Mouse (Mus musculus) lung, adult 2 months (tissue): ENCODE data around the gene Gm17349. TPM values are rescaled to one million over a fixed set of nuclear protein-coding genes. Genes with fewer than 3 reads are reported as not detected.

Experiments
- DNase-seq: peaks from one replicate; pipeline ENCODE4 v3.0.0; 2022
- H3K4me1 ChIP-seq: fragments of 200-500 bp; 2 replicates; pipeline ENCODE4 v1.6.1; 2011; ENCODE audit warnings: low read length; ENCODE audit not compliant: control insufficient read depth, insufficient read depth
- H3K4me3 ChIP-seq: fragments of 200-500 bp; replicated peaks from 2 replicates; pipeline ENCODE3; 2011; ENCODE audit warnings: low read depth, mild to moderate bottlenecking, control low read depth, low read length; ENCODE audit errors: extremely low read depth
- CTCF ChIP-seq: fragments of 200-500 bp; IDR thresholded peaks from 2 replicates; pipeline ENCODE4 v1.5.1; 2011; ENCODE audit warnings: mild to moderate bottlenecking, low read length, control low read depth; ENCODE audit not compliant: insufficient read depth
- POLR2A ChIP-seq: fragments of 200-500 bp; IDR thresholded peaks from 2 replicates; pipeline ENCODE4 v1.6.1; 2011; ENCODE audit warnings: low read depth, mild to moderate bottlenecking, control low read depth, low read length, borderline replicate concordance; ENCODE audit errors: extremely low read depth
- WGBS: fragments of 180-500 bp; shearing (Covaris S2); methylation state at CpG from one replicate; pipeline ENCODE4 v1.1.7; 2018; 5-methylcytosine and 5-hydroxymethylcytosine counted together
- polyA plus RNA-seq: library from polyadenylated mRNA; depleted of rRNA; stranded (reverse); fragments of >200 nt; gene quantifications from 2 replicates; pipeline ENCODE4 v1.2.3, GENCODE M21; 2012

The Gm17349 gene
- polyA plus RNA-seq, 1 experiment, result not detected

DNA sequence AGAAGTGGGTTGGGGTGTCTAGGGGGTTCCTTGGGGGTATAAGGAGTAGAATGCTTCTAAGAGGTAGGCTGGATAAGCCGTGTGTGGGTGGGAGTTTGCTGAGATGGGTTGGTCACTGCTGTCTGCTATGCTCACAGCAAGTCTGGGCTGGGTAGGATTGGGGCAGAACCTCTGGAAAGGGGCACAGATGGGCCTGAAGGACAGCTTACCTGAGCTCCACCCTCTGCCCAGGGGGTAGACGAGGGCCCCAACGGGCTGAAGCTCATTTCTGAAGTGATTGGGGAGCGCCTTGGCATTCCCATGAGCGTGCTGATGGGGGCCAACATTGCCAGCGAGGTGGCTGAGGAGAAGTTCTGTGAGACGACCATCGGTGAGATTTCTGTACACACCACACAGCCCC is 14.6 kb upstream of the Gm17349 start:
- H3K4me1 ChIP-seq, result peaks cover 13% of the 10 kb centered on the region
- 72% methylated on average over 8 of the region's 8 CpGs for WGBS
- DNase-seq, result no peak
- H3K4me3 ChIP-seq, result no peak overlapping the region
- TF ChIP-seq CTCF, result no peak
- no peak for TF ChIP-seq POLR2A

DNA sequence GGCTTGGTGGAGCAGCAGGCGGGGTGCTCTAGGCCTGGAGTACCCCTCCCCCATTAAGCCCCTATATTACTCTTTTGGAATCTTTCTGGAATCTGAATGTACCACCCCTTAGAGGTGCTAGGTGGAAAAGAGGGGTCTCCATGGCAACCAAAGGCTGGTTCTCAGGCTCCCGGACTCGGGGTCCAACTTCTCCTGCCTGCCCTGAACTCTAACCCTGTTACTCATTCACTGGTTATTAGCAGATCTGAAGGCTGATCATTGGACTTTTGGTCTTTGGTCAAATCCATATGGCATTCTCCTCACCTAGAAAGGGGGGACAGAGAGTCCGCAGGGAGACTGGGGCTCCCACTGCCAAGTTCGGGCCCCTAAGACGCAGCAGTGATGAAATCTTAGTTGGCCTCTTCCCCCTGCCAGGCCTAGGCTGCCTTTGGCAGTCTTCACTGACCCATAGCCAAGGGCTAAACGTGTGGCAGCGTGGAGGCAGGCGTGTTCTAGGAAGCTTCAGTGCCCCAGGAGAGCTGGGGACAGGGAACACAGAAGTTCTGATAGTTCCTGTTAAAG is 13.3 kb upstream of the Gm17349 start:
- Histone ChIP-seq H3K4me1 (peaks cover 7% of the 10 kb centered on the region; the same call in 1 of the 2 replicates), H3K4me3 (no peak overlapping the region)
- 76% methylated on average over 9 of the region's 9 CpGs for WGBS
- no peak for DNase-seq
- no peak for TF ChIP-seq CTCF
- TF ChIP-seq POLR2A, result no peak

DNA sequence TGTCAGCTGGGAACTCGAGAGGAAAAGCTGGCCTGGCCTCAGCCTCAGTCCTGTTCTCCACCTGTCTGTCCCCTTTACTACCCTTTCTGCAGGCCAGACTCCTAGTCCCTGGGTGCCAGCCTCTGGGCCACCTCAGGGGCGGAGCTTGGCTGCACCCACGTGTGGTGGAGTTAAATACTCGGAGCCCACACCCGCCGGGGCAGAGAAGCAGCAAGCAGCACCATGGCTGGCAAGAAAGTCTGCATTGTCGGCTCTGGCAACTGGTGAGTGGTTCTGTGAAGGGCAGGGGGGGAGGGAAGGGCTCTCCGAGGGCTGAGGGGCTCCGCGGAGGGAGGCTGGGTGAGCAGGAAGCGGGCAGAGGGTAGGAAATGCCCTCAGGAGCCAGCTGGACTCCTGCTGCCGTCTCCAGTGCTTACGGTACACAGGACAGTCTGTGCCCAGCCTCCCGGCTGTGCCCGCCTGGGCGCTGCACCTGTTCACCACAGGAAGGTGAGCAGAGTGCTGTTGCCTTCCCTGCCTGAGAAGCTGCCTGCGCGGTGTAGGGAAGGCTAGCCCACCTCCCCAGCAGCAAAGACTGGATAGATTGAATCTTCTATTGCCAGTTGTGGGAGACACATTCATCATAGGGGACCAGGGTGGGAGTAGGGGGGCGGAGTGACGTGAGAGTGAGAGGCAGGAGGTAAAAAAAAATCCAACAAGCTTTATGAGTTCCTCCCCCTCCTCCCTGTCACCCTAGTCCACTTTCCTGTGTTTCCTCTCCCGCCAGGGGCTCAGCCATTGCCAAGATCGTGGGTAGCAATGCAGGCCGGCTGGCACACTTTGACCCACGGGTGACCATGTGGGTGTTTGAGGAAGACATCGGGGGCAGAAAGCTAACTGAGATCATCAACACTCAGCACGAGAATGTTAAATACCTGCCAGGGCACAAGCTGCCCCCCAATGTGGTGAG is 12.4 kb upstream of the Gm17349 start, which contains the start of gene Gpd1:
Gene Gpd1 (plus strand): TSS at position 130 of the 949 bp plus-strand sequence.
- peak; percentile 63 for DNase-seq
- peak within 1 kb of the TSS; percentile 49 for H3K4me3 ChIP-seq
- WGBS, result 37% methylated on average over 26 of the region's 26 CpGs
- no peaks in the 10 kb centered on the region for H3K4me1 ChIP-seq
- no peak for TF ChIP-seq CTCF
- TF ChIP-seq POLR2A, result peak; percentile 70; the same call in 1 of the 2 replicates

DNA sequence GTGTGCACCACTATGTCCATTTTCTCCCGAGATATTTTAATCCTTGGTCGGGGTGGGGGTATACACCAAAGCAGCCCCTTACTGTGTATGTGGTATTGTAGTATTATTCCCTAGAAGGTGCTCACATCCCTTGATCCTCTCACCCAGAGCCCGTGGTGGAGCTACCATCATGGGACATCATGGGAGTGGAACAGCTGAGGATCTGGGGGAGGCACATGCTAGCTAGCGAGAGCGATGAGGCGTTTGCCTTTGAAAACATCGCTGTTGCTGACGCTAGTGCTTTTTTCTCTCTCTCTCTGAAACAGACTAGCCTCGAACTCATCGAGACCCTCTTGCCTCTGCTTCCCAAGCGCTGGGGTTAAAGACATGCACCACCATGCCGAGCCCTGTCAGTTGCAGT is 11.5 kb upstream of the Gm17349 start:
- DNase-seq, result no peak
- 92% methylated on average over 12 of the region's 12 CpGs for WGBS
- Histone ChIP-seq H3K4me1 (no peaks in the 10 kb centered on the region), H3K4me3 (no peak overlapping the region)
- TF ChIP-seq CTCF (no peak), POLR2A (no peak)

DNA sequence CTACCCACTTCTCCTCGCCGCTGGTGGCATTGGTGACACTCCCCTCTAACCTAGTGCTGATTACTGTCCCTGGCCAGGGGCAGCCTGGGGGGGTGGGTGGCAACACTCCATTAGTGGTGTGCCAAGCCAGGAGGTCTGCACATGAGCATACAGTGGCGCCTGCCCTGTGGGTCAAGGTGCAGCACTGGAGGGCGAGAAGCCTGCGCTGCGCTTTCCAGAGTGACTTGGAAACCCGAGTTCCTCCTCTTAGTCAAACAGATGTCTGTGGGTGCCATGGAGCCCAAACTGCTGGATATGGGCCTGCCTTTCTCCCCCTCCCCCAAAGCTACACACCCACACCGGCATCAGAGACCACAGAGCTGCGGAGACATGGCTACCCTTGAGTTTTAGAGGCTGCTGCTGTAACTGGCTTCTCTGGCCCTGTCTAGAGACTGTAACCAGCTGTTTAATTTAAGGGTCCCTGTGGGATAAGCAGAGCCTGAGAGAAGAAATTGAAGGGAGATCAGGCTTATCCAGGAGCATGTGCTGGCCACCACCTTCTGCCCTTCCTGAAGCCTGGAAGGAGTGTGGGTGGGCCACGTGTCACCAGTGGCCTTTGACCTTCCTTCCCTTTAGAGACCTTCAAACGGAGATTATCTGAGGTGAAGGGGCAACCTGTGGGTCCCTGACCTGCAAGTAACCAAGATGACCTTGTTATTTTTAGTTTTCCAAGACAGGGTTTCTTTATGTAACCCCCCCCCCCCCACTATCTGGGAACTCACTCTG is 10.9 kb upstream of the Gm17349 start:
- Histone ChIP-seq H3K4me3 (no peak overlapping the region), H3K4me1 (no peaks in the 10 kb centered on the region)
- 61% methylated on average over 11 of the region's 11 CpGs for WGBS
- no peak for DNase-seq
- TF ChIP-seq CTCF (no peak), POLR2A (no peak)

DNA sequence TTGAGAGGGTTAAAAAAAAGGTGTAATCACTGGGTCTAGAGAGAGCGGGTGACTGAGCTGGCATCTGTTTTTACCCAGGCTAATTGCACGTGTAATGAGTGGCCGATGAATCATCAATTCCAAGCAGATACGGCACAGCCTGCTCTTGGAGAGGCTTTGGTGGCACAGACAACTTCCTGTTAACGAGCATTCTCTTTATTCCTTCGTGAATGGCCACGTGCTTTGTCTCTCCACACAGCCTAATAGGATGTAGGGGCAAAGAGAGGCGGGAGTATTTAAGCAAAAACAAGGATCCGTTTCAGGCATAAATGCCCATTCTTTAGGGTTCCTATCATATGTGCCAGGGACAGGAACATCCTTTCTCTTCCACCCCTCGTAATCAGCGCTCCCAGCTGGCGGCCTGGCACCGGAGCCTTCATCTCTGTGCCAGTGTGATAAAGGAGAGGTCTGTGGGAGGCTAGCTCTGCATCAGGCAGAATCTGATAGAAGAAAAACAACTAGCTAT is 10.1 kb upstream of the Gm17349 start:
- no peak overlapping the region for H3K4me3 ChIP-seq
- 68% methylated on average over 13 of the region's 13 CpGs for WGBS

DNA sequence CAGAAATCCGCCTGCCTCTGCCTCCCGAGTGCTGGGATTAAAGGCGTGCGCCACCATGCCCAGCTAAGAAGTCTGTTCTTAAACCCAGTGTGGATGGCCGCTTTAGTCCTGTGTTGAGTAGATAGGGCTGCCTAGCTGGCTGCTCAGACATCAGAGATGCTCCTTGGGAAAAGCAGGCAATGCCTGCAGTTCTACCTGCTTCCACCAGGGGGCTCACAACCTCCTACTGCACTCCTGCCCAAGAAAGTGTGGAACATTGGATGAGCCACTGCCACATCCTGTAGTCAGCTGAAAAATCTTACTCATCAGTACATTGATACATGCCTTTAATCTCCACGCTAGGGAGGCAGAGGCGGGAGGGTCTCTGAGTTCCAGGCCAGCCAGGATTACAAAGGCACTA is 9.6 kb upstream of the Gm17349 start:
- TF ChIP-seq CTCF (peak; percentile 95), POLR2A (no peak)
- Histone ChIP-seq H3K4me1 (no peaks in the 10 kb centered on the region), H3K4me3 (no peak overlapping the region)
- 44% methylated on average over 7 of the region's 7 CpGs for WGBS
- DNase-seq, result peak; percentile 75

More for the DNA sequence above, 10.1 kb upstream of the Gm17349 start:
- TF ChIP-seq CTCF (no peak), POLR2A (no peak)
- H3K4me1 ChIP-seq, result no peaks in the 10 kb centered on the region
- no peak for DNase-seq

DNA sequence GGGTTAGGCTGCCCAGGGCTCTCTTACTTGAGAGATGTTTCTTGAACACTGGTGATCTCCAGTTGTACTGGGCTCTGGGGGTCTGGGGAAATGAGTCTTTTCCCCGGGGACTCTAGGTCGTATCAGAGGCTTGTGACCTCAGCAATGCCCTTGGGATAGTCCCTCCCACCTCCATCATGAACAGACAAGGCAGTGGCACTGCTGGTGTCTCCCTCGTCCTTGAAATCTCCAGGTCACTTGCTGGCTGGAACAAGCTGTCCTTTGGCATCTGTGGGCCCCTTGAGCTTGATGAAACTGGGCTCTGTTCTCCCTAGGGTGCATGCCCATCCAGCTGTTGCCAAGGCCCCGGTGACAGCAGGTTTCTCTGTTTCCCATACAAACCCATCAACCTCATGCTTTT is 8.9 kb upstream of the Gm17349 start:
- TF ChIP-seq CTCF (no peak), POLR2A (no peak)
- H3K4me3 ChIP-seq, result no peak overlapping the region
- no peaks in the 10 kb centered on the region for H3K4me1 ChIP-seq
- 64% methylated on average over 4 of the region's 4 CpGs for WGBS
- DNase-seq, result no peak

DNA sequence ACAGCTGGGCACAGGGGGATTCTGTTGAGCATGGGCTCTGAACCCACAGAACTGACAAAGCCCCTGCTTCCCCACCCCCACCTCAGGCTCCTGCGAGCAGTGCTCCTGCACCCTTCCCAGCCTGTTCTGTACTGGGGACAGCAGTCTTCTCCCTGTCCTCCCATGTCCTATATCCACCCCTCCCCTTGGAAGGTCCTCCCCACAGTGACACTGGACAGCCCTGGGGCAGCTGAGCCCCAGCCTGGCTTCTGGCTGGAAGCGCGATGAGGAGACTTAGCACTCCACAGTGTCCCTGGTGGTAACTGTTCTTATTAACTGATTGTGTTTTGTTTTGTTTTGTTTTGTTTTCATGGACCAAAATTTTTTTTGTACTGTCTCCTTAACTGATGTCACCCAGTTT is 8.3 kb upstream of the Gm17349 start:
- DNase-seq, result no peak
- TF ChIP-seq CTCF, result no peak
- TF ChIP-seq POLR2A, result no peak
- Histone ChIP-seq H3K4me3 (no peak overlapping the region), H3K4me1 (no peaks in the 10 kb centered on the region)
- WGBS, result 90% methylated on average over 3 of the region's 3 CpGs
